Mouse (Mus musculus): ENCODE measurements at regions not wholly inside any gene's neighbourhood (a gene's known extent, or its start where the extent isn't known, plus 50 kb on each side); places are given as distances from the start of the nearest gene placed in this dataset.
A peak's percentile ranks its signal among the peaks of the same experiment; 100 is the strongest.

GRCm38 (mm10) chr3:39341161-39341687, 454.5 kb downstream of the Fat4 start:
- DNase-seq (ENCODE audit: low spot score in 2 of 2) = no peak
- intact Hi-C loops (cut with DNase I) = no loop called here

- DNase-seq (ENCODE audit: low spot score in 2 of 2) = no peak
- intact Hi-C loops (cut with DNase I) = no loop called here
These were observed 457.3 kb downstream of the Fat4 start for GRCm38 (mm10) chr3:39344078-39344477.

GRCm38 (mm10) chr3:39347578-39347977, 460.8 kb downstream of the Fat4 start:
- intact Hi-C loops (cut with DNase I) = no loop called here
- DNase-seq (ENCODE audit: low spot score in 2 of 2) = no peak

GRCm38 (mm10) chr3:39357012-39357411, 470.3 kb downstream of the Fat4 start:
- DNase-seq (ENCODE audit: low spot score in 2 of 2) = no peak
- intact Hi-C loops (cut with DNase I) = no loop called here

GRCm38 (mm10) chr3:39360278-39360677, 473.5 kb downstream of the Fat4 start:
- peak; percentile 5 to 12 for DNase-seq (ENCODE audit: low spot score in 2 of 2)
- intact Hi-C loops (cut with DNase I) = no loop called here

- intact Hi-C loops (cut with DNase I) = no loop called here
- DNase-seq (ENCODE audit: low spot score in 2 of 2) = no peak
These were observed 484.2 kb downstream of the Fat4 start for GRCm38 (mm10) chr3:39370926-39371325.

GRCm38 (mm10) chr3:39372426-39372950, 485.7 kb downstream of the Fat4 start:
- intact Hi-C loops (cut with DNase I) = no loop called here
- no peak for DNase-seq (ENCODE audit: low spot score in 2 of 2)

GRCm38 (mm10) chr3:39375465-39375864, 488.7 kb downstream of the Fat4 start:
- intact Hi-C loops (cut with DNase I) = no loop called here
- DNase-seq (ENCODE audit: low spot score in 2 of 2) = no peak

GRCm38 (mm10) chr3:39388491-39388890, 501.8 kb downstream of the Fat4 start:
- no peak for DNase-seq (ENCODE audit: low spot score in 2 of 2)
- intact Hi-C loops (cut with DNase I) = no loop called here

- intact Hi-C loops (cut with DNase I) = loop anchor here (10.0 kb wide), 1 partner anchor 424 kb away; no protein-coding TSS in a partner anchor
- DNase-seq (ENCODE audit: low spot score in 2 of 2) = no peak
These were observed 503.7 kb downstream of the Fat4 start for GRCm38 (mm10) chr3:39390442-39390841.

GRCm38 (mm10) chr3:39392053-39392452, 505.3 kb downstream of the Fat4 start:
- intact Hi-C loops (cut with DNase I) = loop anchor here (10.0 kb wide), 1 partner anchor 423 kb away; no protein-coding TSS in a partner anchor
- no peak for DNase-seq (ENCODE audit: low spot score in 2 of 2)

GRCm38 (mm10) chr3:39396672-39397071, 509.9 kb downstream of the Fat4 start:
- intact Hi-C loops (cut with DNase I) = loop anchor here (10.0 kb wide), 1 partner anchor 418 kb away; no protein-coding TSS in a partner anchor

GRCm38 (mm10) chr3:39397255-39397654, 510.5 kb downstream of the Fat4 start:
- intact Hi-C loops (cut with DNase I) = loop anchor here (10.0 kb wide), 1 partner anchor 418 kb away; no protein-coding TSS in a partner anchor
- DNase-seq (ENCODE audit: low spot score in 2 of 2) = no peak

More at GRCm38 (mm10) chr3:39396672-39397071, 509.9 kb downstream of the Fat4 start:
- no peak for DNase-seq (ENCODE audit: low spot score in 2 of 2)

- intact Hi-C loops (cut with DNase I) = loop anchor here (10.0 kb wide), 1 partner anchor 417 kb away; no protein-coding TSS in a partner anchor
These were observed 510.9 kb downstream of the Fat4 start for GRCm38 (mm10) chr3:39397677-39398076.

GRCm38 (mm10) chr3:39424778-39425642, 538.3 kb downstream of the Fat4 start:
- intact Hi-C loops (cut with DNase I) = no loop called here
- peak in 1 of 2 experiments; percentile 11 for DNase-seq (ENCODE audit: low spot score in 2 of 2)

More at GRCm38 (mm10) chr3:39397677-39398076, 510.9 kb downstream of the Fat4 start:
- DNase-seq (ENCODE audit: low spot score in 2 of 2) = no peak

- DNase-seq (ENCODE audit: low spot score in 2 of 2) = no peak
- intact Hi-C loops (cut with DNase I) = no loop called here
These were observed 538.9 kb downstream of the Fat4 start for GRCm38 (mm10) chr3:39425643-39426016.

GRCm38 (mm10) chr3:39443328-39443727, 556.6 kb downstream of the Fat4 start:
- DNase-seq (ENCODE audit: low spot score in 2 of 2) = no peak

GRCm38 (mm10) chr3:39455650-39456049, 568.9 kb downstream of the Fat4 start:
- DNase-seq (ENCODE audit: low spot score in 2 of 2) = no peak

More at GRCm38 (mm10) chr3:39443328-39443727, 556.6 kb downstream of the Fat4 start:
- intact Hi-C loops (cut with DNase I) = no loop called here

GRCm38 (mm10) chr3:39460183-39460888, 573.6 kb downstream of the Fat4 start:
- intact Hi-C loops (cut with DNase I) = no loop called here

More at GRCm38 (mm10) chr3:39455650-39456049, 568.9 kb downstream of the Fat4 start:
- intact Hi-C loops (cut with DNase I) = no loop called here

GRCm38 (mm10) chr3:39461561-39461960, 574.8 kb downstream of the Fat4 start:
- intact Hi-C loops (cut with DNase I) = no loop called here
- no peak for DNase-seq (ENCODE audit: low spot score in 2 of 2)

More at GRCm38 (mm10) chr3:39460183-39460888, 573.6 kb downstream of the Fat4 start:
- DNase-seq (ENCODE audit: low spot score in 2 of 2) = no peak

Data from left cerebral cortex, postnatal 14 days (tissue).